Mouse (Mus musculus): Measurements from ENCODE around the gene Pfkfb4. TPM values are rescaled to one million over a fixed set of nuclear protein-coding genes. Genes with fewer than 3 reads are reported as not detected.

The Pfkfb4 gene
- polyA plus RNA-seq, 1 experiment from 2014 or later = 10.5 TPM

MicroRNAs within 50 kb of the gene (microRNA counts, 519-probe panel; counts per million panel counts)
- 341 counts per million, percentile 65 among the panel's probes with 10 or more counts for microRNA mmu-miR-711

Small RNAs within 50 kb of the gene (microRNA-seq; reads per million reads assigned to microRNA genes)
- gene Mir711 = not detected

Other genes starting within 250 kb of the Pfkfb4 start
- 78.3 and 89.3 TPM in 2 replicates for gene Ip6k2, start 208.0 kb upstream of the Pfkfb4 start, polyA plus RNA-seq (2016; fragmentation: Nextera tagmentation; extraction: Ambion mirVana)
- gene Nckipsd, start 183.4 kb upstream of the Pfkfb4 start, polyA plus RNA-seq (2016; fragmentation: Nextera tagmentation; extraction: Ambion mirVana) = 14.1 and 18.8 TPM in 2 replicates
- gene Celsr3, start 165.5 kb upstream of the Pfkfb4 start, polyA plus RNA-seq (2016; fragmentation: Nextera tagmentation; extraction: Ambion mirVana) = 1.5 and 2.1 TPM in 2 replicates
- gene Slc26a6, start 138.5 kb upstream of the Pfkfb4 start, polyA plus RNA-seq (2016; fragmentation: Nextera tagmentation; extraction: Ambion mirVana) = 11.5 and 11.6 TPM in 2 replicates
- gene Tmem89, start 77.2 kb upstream of the Pfkfb4 start, polyA plus RNA-seq (2016; fragmentation: Nextera tagmentation; extraction: Ambion mirVana) = not detected in 2 replicates
- gene Uqcrc1, start 55.1 kb upstream of the Pfkfb4 start, polyA plus RNA-seq (2016; fragmentation: Nextera tagmentation; extraction: Ambion mirVana) = 468 and 481 TPM in 2 replicates
- gene Col7a1, start 38.2 kb upstream of the Pfkfb4 start, polyA plus RNA-seq (2016; fragmentation: Nextera tagmentation; extraction: Ambion mirVana) = 1.5 and 2.3 TPM in 2 replicates
- gene Ucn2, start 5.8 kb upstream of the Pfkfb4 start, polyA plus RNA-seq (2016; fragmentation: Nextera tagmentation; extraction: Ambion mirVana) = not detected in 2 replicates
- 29.7 and 31.5 TPM in 2 replicates for gene Shisa5, start 46.8 kb downstream of the Pfkfb4 start, polyA plus RNA-seq (2016; fragmentation: Nextera tagmentation; extraction: Ambion mirVana)
- gene Trex1, start 68.0 kb downstream of the Pfkfb4 start, polyA plus RNA-seq (2016; fragmentation: Nextera tagmentation; extraction: Ambion mirVana) = 7.6 and 9.1 TPM in 2 replicates
- gene Atrip, start 82.3 kb downstream of the Pfkfb4 start, polyA plus RNA-seq (2016; fragmentation: Nextera tagmentation; extraction: Ambion mirVana) = 34.9 and 35.0 TPM in 2 replicates
- 13.3 and 14.7 TPM in 2 replicates for gene Ccdc51, start 90.7 kb downstream of the Pfkfb4 start, polyA plus RNA-seq (2016; fragmentation: Nextera tagmentation; extraction: Ambion mirVana)
- 793 and 804 TPM in 2 replicates for gene Tma7, start 90.8 kb downstream of the Pfkfb4 start, polyA plus RNA-seq (2016; fragmentation: Nextera tagmentation; extraction: Ambion mirVana)
- gene Plxnb1, start 103.6 kb downstream of the Pfkfb4 start, polyA plus RNA-seq (2016; fragmentation: Nextera tagmentation; extraction: Ambion mirVana) = 27.0 and 28.9 TPM in 2 replicates
- not detected in 2 replicates for gene Fbxw21, start 170.3 kb downstream of the Pfkfb4 start, polyA plus RNA-seq (2016; fragmentation: Nextera tagmentation; extraction: Ambion mirVana)
- not detected in 2 replicates for gene Fbxw13, start 204.2 kb downstream of the Pfkfb4 start, polyA plus RNA-seq (2016; fragmentation: Nextera tagmentation; extraction: Ambion mirVana)
- not detected in 2 replicates for gene Fbxw20, start 243.0 kb downstream of the Pfkfb4 start, polyA plus RNA-seq (2016; fragmentation: Nextera tagmentation; extraction: Ambion mirVana)